Mouse (Mus musculus): ENCODE measurements at regions not wholly inside any gene's neighbourhood (a gene's known extent, or its start where the extent isn't known, plus 50 kb on each side); places are given as distances from the start of the nearest gene placed in this dataset.

DNA sequence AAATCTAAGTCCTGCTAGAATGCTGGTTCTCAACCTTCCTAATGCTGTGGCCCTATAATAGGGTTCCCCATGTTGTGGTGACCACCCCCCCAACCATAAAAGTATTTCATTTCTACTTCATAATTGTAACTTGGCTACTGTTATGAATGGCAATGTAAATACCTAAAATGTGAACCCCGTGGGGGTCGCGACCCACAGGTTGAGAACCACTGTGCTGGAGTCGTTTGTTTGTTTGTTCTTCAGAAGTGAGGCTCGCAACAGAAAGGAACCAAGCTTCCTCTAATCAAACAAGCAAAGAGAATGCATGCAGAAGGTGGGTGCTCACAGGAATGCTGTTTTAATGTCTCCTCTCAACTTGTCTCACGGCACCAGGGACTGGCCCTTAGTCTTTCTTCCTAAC is 166.4 kb upstream of the Elac2 start:
- TF ChIP-seq POLR2A (IDR thresholded peaks at IDR 0.05; ENCODE audit: low read depth, low read length) (no peak), CTCF (IDR thresholded peaks at IDR 0.05; ENCODE audit: borderline replicate concordance, insufficient read depth, low read length) (no peak)

Data from embryonic fibroblast, embryonic 13.5 days (primary cell).